Mouse (Mus musculus) bone marrow, adult 2 months (tissue): Measurements from ENCODE around the gene Col25a1. TPM values are rescaled to one million over a fixed set of nuclear protein-coding genes. Genes with fewer than 3 reads are reported as not detected.

Source experiments
- H3K27ac ChIP-seq: fragments of 200-500 bp; 2 replicates; pipeline ENCODE4 v1.5.1; 2012; ENCODE audit warnings: low read depth, mild to moderate bottlenecking, control low read depth, inconsistent platforms, low read length; ENCODE audit not compliant: control insufficient read depth, poor library complexity, insufficient read depth
- H3K4me1 ChIP-seq: fragments of 200-500 bp; 2 replicates; pipeline ENCODE4 v1.6.1; 2011; ENCODE audit warnings: low read length; ENCODE audit not compliant: control insufficient read depth, insufficient read depth
- H3K4me3 ChIP-seq: fragments of 200-500 bp; replicated peaks from 2 replicates; pipeline ENCODE3; 2011; ENCODE audit warnings: mild to moderate bottlenecking, low read depth, low read length, control low read depth; ENCODE audit not compliant: control insufficient read depth
- CTCF ChIP-seq: fragments of 200-500 bp; IDR thresholded peaks from 2 replicates; pipeline ENCODE4 v1.5.1; 2011; ENCODE audit warnings: low read length, control low read depth; ENCODE audit not compliant: control insufficient read depth, insufficient read depth
- POLR2A ChIP-seq: fragments of 200-500 bp; IDR thresholded peaks from 2 replicates; pipeline ENCODE4 v1.6.1; 2011; ENCODE audit warnings: low read depth, mild to moderate bottlenecking, control low read depth, low read length, borderline replicate concordance; ENCODE audit not compliant: control insufficient read depth
- WGBS: fragments of 180-500 bp; shearing (Covaris S2); methylation state at CpG from one replicate; pipeline ENCODE4 v1.1.7; 2018; 5-methylcytosine and 5-hydroxymethylcytosine counted together
- polyA plus RNA-seq: library from polyadenylated mRNA; stranded (reverse); fragments of >200 nt; gene quantifications from 2 replicates; pipeline ENCODE4 v1.2.4, GENCODE M21; 2011; ENCODE audit warnings: low replicate concordance; ENCODE audit not compliant: missing spikeins, insufficient read depth, insufficient read length

Gene Col25a1
- polyA plus RNA-seq, 1 experiment, result not detected

DNA sequence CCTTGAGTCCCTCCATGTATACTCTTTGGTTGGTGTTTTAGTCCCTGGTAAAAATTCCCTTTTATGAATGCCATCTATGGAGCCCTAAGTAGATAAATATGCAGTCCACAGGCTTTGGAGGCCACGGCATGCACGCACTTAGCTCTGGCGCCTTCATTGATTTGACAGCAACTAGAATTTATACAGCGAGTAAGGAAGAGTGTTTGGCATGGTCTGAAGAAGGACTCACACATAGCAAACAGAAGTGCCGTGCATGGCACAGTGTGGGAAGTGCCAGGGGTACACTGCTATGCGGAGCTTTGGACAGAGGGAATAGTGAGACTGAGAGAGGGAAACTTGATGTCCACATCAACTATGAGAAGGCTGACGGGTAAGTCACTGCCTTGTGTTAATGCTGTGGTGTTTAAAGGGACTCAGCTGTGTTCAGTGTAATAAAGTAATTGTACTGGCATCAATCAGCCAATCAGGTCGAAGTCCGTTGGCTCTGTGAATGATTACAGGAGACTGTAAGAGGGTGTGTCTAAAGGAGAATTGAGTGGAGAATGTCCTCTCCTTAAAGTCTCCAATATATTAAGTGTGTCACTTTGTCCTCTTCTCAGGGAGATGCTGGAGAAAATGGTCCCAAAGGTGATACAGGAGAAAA is 390.7 kb downstream of the Col25a1 start:
- 86% methylated on average over 9 of the region's 9 CpGs for WGBS
- Histone ChIP-seq H3K4me3 (no peak overlapping the region), H3K4me1 (no peaks in the 10 kb centered on the region), H3K27ac (no peak overlapping the region)
- no peak for TF ChIP-seq POLR2A
- no peak for TF ChIP-seq CTCF

DNA sequence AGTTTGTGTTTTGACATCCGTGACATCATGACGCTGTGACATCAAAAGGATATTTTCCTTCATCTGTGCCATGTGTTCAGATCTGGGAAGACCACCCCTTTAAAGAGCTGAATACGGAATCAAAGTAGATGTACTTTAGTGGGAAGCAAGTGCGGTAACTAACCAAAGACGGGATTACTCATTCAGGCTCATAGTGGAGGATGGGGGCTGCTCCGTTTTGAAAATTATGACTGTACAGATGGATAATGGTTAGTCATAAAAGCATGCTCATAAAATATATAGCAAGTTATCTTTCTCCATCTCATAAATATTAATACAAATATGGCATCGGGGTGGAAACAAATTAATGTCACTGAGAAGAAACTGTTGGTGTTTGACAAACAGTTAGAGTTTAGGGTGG is 391.7 kb downstream of the Col25a1 start:
- H3K27ac ChIP-seq, result no peak overlapping the region
- no peaks in the 10 kb centered on the region for H3K4me1 ChIP-seq
- TF ChIP-seq POLR2A (no peak), CTCF (no peak)
- 82% methylated on average over 7 of the region's 7 CpGs for WGBS
- H3K4me3 ChIP-seq, result no peak overlapping the region

DNA sequence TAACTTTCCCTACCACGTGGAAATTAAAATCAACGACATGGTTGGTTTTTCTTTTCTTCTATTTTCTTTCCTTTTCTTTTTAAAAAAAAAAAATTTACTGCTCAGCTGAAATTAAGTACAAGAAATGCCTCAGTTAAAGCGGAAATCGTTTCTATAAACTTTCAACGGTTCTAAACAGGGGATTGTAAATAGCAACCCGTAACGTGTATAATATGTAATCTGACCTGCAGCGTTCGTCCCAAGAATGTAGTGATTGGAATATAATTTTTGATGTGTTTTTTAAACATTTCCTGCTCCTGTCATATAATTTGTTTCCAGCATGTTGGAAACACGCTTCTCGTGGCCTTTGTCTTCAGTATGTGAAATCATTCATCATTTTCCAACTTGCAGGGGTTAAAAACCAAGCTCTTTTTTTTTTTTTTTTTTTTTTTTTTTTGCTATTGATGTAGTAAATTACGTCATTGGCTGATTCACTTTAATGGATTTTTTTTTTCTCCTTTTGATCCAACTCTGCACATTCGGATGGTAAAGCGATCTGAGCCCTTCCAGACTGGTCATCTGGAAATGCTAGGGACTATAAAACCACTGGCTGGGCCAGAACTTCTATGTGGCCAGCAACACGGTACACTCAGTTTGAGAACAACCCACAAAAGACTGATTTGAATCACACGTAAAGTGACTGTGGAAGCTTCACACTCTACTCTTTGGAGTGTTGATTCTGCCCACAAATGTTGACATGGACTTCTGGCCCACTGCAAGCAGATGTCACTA is 393.3 kb downstream of the Col25a1 start:
- Histone ChIP-seq H3K27ac (no peak overlapping the region), H3K4me3 (no peak overlapping the region), H3K4me1 (no peaks in the 10 kb centered on the region)
- WGBS, result 82% methylated on average over 16 of the region's 16 CpGs
- TF ChIP-seq POLR2A (no peak), CTCF (no peak)

DNA sequence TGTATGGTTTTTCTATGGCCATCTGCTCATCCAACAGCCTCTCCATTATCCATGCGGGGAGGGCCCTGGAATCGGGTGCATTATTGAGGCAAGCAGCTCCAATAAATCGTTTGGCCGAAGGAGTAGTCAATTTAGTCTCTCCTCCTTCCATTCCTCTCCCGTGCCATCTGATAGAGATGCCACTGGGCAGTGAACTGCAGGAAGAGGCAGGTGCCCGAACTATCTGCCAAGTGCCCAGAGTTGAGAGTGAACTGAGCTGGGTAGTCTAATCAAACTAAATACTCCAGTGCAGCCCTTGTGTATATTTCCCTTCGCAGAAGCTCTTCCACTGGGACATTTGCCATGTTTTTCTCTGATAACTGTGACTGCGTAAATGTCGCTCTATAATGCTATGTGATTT is 403.7 kb downstream of the Col25a1 start:
- no peak overlapping the region for H3K27ac ChIP-seq
- TF ChIP-seq CTCF, result no peak
- TF ChIP-seq POLR2A, result no peak
- WGBS, result 84% methylated on average over 9 of the region's 9 CpGs
- H3K4me1 ChIP-seq, result no peaks in the 10 kb centered on the region
- no peak overlapping the region for H3K4me3 ChIP-seq

DNA sequence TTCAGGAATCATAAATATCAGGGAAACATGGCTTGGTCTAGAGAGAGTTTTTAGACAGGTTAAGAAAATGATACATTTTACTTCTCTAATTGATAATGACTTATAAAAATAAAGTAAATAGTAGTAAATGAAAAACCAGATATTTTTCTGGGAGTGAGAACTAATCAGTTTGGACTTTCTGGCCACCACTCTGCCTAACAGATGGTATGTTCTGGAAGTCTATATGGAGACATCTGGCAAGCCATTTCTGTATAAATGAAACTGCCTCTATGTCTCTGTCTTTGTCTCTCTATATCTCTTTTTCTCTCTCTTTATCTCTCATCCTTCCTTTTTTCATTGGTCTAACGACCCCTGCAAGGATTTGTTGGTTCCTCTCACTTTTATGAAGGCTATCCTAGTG is 410.2 kb downstream of the Col25a1 start:
- 34% methylated on average over 1 of the region's 1 CpGs for WGBS
- Histone ChIP-seq H3K4me1 (no peaks in the 10 kb centered on the region), H3K4me3 (no peak overlapping the region), H3K27ac (no peak overlapping the region)
- no peak for TF ChIP-seq POLR2A
- no peak for TF ChIP-seq CTCF

DNA sequence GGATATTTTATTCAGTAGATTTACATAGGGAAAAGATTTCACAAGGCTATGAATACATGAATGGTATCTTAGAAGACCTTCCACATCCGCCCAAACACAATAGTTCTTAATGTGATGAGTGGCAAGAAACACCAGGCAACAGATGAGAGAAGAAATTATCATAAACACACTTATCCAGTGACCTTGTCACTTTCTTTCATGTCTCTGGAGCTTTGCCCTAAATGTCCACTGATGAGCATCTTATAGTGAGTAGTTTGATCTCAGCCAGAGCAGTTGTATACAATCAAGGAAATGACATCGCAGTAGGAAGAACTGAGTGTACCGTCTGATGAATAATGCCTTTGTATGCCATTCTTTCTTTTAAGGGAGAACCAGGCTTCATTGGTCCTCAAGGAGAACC is 414.7 kb downstream of the Col25a1 start:
- Histone ChIP-seq H3K4me3 (no peak overlapping the region), H3K27ac (no peak overlapping the region), H3K4me1 (no peaks in the 10 kb centered on the region)
- TF ChIP-seq CTCF, result no peak
- TF ChIP-seq POLR2A, result no peak
- WGBS, result 82% methylated on average over 3 of the region's 3 CpGs

DNA sequence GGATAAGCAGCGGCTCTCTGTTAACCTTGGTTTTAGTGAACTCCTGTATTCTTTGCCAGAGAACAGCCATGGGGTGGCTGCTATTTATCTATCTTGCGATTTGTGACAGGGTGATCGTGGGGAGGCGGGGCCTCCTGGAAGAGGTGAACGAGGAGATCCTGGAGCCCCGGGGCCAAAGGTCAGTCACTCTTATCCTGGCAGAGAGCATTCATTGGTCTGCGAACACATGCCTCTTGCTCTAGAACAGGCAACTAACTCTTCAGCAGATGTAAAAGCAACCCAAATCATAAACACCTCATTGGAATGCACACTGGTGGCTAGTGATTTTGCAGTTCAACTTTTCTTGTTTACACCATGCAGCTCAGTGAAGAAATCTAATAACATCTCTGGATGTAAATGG is 417.8 kb downstream of the Col25a1 start:
- no peak overlapping the region for H3K4me3 ChIP-seq
- WGBS, result 74% methylated on average over 7 of the region's 7 CpGs
- H3K27ac ChIP-seq, result no peak overlapping the region
- no peaks in the 10 kb centered on the region for H3K4me1 ChIP-seq
- no peak for TF ChIP-seq CTCF
- no peak for TF ChIP-seq POLR2A

DNA sequence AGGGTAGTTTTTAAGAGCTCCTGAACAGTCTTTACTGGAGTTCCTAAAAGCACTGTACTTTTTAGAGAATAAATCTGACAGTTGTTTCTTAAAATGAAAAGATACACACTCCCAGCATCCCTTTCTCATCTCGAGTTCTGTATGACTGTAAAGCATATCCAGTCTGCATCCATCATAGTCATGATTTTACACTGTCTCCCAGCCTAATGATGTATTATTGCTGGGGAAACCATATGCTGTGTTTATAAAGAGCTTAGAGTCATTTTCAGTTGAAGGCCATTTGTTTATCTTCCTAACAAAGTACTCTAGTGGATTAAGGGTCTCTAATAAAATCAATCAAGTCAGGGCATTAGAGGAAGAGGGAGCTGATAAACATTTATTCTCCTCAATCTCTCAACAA is 425.0 kb downstream of the Col25a1 start:
- Histone ChIP-seq H3K4me3 (no peak overlapping the region), H3K4me1 (no peaks in the 10 kb centered on the region), H3K27ac (no peak overlapping the region)
- TF ChIP-seq POLR2A (no peak), CTCF (no peak)
- WGBS, result 33% methylated on average over 1 of the region's 1 CpGs

DNA sequence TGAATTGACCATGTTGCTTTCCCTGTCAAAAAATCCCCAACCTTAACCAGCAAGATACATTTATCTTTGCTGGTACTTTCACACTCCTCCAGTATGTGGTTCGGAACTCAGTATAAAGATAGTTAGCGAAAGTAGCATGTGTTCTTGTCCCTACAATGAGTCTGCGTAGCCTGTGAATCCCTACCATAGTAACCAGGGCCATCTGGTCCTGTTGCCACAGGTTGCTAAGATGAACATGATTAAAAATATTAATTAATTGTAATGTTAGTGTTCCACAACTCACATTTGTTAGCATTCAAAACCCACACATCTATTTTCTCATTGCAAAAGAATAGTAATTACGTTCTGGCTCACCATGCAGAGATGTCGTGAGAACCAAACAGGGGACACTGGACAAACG is 434.3 kb downstream of the Col25a1 start:
- Histone ChIP-seq H3K27ac (no peak overlapping the region), H3K4me1 (no peaks in the 10 kb centered on the region), H3K4me3 (no peak overlapping the region)
- WGBS, result 89% methylated on average over 6 of the region's 6 CpGs
- no peak for TF ChIP-seq CTCF
- TF ChIP-seq POLR2A, result no peak
